Mouse (Mus musculus) right cerebral cortex, postnatal 25 days (tissue): ENCODE measurements around the gene Arvcf.

Experiments used
- DNase-seq: peaks from one replicate; pipeline ENCODE4 v3.0.0; 2022

The Arvcf gene

DNA sequence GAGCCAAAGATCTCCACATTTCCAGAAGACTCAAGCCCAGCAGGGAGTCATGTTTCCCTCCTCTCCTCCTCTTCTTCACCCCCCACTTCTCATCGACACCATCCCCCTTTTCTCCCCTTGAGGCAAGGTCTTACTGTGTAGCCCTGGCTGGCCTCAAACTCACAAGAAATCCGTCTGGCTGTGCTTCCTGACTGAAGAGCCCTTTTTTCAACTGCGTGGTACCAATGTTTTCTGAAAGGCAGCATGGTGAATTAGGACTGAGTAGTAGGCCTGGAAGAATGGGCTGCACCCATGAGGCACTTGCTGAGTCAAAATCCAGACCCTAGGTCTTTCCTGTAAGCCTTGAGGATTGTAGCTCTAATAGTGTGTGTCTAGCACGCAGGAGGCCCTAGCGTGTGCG lies 42.4 kb downstream of the Arvcf start:
- DNase-seq, result no peak

- no peak for DNase-seq
Measured at GRCm38 (mm10) chr16:18391127-18391526, 43.1 kb downstream of the Arvcf start.

DNA sequence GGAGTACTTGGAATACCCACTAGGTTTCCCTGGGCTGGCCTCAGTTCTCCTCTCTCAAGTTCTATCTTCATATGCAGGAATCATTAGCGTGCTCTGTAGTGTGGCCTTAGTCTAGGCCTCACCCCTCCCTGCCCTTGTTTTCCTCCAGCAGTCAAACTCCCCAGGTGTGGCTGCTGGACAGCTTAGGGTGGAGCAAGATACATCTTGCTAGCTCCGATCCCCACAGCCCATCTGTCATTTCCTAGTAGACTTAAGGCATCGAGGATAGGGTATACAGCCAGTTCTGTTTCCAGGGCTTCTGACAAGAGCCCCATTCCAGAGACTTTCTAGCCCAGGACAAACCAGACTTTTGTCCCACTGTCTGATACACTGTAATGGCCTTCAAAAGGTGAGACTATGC lies 43.7 kb downstream of the Arvcf start:
- DNase-seq, result no peak

DNA sequence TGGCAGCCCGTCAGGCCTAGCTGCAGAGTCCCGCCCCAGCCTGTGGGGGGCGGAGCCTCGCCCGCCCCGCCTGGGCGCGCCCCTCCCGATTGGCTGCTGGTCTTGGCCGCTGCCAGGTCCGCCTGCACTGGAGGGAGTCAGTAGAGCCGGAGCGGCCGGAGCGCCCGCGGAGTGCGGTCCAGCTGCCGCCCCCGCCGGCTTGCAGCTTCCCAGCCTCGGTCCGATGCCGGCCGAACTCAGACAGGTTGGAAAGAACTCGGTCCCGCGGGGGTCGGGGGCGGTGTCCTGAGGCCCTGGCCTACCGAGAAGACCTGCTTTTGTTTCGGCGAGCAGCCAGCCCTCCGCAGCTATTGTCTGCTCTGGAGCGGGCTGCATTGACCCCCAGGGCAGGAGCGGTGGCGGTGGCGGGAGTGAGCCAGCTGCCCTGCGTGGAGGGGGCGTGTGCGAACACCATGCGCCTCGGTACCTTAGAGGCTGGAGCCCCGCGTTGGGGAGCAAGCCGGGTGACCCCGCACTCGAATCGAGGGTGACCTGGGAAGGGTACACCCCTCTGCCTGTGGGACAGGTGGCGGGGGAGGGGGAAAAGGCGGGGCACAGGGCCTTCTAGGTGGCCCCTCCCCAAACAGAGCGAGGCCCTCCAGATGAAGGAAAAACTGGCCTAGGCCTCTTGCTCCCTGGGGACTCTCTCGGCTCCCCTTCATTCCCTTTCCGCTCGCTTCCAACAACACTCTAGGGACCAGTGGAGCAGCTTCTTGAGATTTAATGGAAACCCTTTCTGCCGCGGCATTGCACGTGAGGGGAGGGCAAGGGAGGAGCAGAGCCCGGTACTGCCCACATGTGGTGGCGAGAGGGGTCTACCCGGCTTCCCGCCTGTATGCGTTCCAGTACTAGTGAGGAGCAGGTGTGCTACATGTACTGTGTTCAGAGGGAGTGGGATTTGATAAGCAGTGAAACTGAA lies 44.8 kb downstream of the Arvcf start:
- peak; percentile 74 for DNase-seq

- no peak for DNase-seq
Measured at GRCm38 (mm10) chr16:18393595-18393994, 45.6 kb downstream of the Arvcf start.

DNA sequence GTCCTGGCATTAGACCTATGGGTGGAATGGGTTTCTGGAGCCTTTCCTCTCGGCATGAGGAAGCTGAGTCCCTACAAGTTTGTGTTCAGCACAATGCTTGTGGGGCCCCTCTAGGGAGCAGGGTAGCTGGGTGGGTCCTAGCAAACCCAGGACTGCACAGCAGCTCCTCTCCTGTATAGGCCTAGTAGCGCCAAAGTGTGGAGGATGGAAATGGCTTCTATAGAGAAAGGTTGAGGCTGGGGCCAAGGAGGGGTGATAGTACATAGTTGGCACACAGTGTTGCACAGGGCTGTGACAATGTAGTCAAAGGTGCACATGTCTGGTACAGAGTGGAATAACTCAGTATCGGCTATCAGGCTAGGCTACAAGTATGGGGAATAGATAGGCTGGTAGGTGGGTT lies 46.1 kb downstream of the Arvcf start:
- DNase-seq, result no peak

DNA sequence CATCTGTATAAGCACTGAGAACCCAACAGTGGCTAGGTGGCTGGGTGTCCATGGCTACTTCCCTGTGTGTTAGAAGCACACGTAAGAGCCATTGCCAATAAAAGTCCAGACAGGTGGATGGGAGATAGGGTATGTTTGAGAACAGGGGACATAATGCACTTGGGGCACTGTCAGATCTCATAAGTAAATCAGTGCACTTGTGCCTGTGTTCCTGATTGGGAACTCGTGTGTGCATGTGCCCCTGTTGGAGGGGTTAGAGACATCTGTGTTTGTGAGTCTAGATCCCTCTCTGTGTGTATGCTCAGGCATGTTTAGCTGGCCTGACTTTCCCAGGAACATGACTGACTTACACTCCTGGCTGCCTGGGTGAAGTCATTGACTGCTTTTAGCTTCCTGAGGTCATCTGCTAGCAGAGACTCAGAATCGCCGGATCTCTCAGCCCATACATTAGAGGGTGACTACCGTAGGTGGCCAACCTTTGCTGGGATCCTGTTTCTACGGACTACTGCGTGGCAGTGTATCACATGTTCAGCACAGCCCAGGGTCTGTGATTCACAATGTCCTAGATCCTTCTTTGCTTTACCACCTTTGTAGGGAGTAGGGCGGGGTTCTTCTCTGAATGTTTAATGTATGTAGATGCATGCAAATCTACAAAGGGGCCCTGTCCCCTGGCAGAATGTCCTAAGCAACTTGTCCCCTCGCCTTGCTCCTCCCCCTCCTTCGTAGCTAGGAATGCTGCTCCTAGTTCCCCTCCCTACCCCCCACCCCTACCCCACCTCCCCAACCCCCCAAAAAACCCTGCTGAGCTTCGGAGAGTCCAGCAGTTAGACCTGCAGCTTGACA lies 47.0 kb downstream of the Arvcf start:
- no peak for DNase-seq

GRCm38 (mm10) chr16:18395620-18396036 lies 47.6 kb downstream of the Arvcf start:
- no peak for DNase-seq

DNA sequence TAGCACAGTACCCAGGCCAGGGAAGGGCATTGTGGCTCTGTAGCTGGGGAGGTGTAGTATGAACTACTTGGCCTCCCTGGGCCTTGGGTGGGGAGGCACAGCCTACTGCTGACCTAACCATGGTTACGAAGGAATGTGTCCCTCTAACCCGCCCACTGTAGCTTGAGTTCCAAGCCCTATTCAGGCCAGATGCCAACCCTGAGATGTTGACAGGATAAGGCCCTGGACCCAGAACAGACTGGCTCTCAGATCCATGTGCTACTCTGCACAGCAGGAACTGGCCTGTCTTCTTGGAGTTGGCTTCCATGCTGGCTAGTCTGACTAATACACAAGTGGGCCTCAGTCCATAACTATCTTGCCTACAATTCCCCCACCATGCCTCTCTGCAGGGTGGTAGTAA lies 48.2 kb downstream of the Arvcf start:
- no peak for DNase-seq

DNA sequence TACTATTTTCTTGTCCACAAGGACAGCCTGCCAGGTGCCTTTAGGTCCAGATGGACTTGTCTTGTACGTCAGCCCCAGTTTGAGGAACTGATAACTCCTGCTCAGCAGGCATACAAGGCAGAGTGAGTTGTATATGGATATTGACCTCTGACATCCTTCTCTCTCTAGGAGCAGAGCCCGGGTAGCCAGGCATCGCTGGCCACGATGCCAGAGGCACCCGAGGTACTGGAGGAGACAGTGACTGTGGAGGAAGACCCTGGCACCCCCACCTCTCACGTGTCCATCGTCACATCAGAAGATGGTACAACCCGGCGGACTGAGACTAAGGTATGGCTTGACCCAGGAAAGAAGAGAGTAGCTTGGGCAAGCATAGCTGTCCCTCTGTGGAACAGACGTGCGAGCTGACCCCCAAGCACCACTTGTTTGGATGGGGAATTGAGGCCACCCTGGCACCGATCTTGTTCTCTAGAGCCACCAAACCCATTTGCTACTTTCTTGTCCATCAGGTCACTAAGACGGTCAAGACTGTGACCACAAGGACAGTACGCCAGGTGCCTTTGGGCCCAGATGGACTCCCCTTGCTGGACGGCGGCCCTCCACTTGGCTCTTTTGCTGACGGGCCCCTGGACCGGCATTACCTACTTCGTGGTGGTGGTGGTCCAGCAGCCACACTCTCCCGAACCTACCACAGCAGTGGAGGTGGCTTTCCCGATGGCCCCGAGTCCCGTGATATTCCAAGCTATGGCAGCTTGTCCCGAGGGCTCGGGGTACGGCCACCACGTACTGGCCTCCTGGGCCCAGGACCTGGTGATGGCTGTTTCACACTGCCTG lies 49.0 kb downstream of the Arvcf start:
- no peak for DNase-seq

DNA sequence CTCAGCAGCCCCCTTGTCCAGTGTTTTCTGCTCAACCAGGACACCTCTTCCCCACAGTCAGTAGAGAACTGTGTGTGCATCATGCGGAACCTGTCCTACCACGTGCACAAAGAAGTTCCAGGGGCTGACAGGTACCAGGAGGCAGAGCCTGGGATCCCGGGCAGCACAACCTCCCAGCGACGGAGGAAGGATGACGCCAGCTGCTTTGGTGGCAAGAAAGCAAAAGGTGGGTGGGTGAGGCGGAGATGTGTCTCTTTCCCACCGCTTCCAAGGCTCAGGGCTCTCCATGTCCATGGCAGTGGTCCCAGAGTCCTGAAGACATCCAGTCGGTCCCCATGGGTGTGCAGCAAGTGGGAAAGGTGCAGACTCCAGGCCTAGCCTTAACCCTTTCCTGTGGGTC lies 52.0 kb downstream of the Arvcf start:
- no peak for DNase-seq

GRCm38 (mm10) chr16:18400472-18401216 lies 52.7 kb downstream of the Arvcf start:
- no peak for DNase-seq

DNA sequence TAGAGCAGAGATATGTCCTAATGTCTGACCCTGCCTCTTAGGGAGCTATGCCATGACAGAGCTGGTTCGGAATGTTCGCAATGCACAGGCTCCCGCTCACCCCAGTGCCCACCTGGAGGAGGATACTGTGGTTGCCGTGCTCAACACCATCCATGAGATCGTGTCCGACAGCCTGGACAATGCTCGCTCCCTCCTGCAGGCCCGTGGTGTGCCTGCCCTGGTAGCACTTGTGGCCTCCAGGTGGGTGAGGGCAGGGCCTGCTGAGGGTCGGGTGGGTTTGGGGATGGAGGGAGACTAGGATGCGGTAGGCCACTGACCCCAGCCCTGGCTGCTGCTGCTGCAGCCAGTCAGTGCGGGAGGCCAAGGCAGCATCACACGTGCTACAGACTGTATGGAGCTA lies 55.3 kb downstream of the Arvcf start:
- no peak for DNase-seq

DNA sequence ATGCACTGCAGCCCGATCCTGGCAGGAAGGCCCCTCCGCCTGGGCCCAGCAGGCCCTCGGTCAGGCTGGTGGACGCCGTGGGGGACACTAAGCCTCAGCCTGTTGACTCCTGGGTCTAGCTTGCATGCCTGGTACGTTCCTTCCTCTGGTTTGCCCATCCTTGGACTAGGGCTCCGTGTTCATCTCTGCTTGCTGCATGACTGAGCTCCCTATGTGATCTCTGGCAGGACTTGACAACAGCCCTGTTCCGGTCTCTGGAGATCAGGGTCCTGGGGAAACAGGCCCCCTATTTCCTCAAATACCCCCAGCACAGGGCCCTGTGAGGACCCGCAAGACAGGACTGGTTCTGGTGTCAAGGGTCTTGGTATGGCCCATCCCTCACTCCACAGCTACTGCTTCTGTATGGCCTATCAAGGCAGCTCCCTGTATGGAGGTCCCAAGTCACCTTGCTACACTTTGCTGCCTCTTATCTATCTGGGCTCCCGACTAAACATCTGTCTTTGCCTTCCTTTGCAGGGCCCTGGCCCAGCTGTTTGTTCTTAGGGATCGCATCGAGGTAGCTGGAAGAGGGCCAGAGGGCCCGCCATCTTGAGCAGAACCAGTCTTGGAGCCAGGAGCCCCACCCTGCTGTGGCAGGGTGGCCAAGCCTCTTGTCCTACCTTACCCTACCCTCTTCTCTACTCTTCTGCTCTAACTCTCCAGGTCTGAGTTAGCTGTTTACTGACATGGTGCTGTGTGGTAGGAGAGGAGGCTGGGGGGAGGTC lies 57.3 kb downstream of the Arvcf start:
- no peak for DNase-seq

- no peak for DNase-seq
Measured at GRCm38 (mm10) chr16:18405876-18406275, 57.9 kb downstream of the Arvcf start.

DNA sequence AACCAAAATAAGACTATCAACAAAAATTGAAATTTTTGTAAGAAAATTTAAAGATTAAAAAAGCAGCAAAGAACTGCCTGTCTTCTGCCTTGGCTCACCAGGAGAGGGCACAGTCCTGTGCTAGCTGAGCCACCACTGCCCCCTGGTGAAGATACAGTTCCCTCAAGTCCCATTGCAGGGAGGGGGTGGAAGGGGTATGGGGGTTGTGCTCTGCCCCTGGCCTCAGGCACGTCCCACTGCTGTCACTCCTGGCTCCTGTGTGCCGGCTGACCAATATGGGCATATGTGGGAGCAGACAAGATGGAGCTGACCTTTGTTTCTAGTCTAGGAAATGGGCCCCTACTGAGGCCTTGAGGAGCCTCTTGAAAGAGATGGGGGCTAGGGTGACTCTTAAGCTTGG lies 58.3 kb downstream of the Arvcf start:
- DNase-seq, result no peak

DNA sequence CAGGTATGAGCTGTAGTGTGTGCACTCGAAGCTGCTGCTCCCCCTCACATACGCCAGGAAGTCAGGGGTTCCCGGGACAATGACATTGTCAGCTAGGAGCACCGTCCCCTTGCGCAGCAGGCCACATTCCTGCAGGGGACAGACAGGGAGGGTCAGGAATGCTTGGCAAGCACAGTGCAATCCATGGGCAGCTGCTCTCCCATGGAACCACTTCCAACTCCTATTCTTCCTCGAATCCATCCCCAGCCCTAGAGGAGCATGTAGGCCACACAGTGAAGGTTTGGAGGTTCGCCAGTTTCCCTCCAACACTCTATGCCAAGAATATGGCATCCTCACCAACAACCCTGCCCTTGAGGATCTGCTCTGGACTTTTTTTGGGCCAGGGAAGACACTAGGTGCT lies 59.9 kb downstream of the Arvcf start:
- no peak for DNase-seq

DNA sequence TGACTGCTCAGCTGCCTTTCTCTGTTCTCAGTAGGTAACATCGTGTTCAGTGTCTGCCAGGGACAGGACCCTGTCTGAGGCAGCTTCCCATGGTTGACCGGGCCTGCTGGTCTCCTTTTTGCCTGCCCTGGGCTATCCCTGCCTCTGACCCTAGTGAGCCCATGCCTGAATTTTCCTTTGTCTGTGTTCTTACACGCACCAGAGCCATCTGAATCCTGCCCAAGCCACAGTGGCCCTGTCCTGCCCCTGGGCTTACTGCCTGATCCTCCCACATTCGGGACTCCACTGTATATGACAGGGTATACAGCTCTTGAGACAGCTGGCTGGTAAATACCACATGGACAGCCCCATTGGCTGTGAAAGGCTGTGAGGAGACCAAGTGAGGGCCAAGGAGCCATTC lies 61.8 kb downstream of the Arvcf start:
- DNase-seq, result no peak

GRCm38 (mm10) chr16:18410418-18410817 lies 62.4 kb downstream of the Arvcf start:
- no peak for DNase-seq

DNA sequence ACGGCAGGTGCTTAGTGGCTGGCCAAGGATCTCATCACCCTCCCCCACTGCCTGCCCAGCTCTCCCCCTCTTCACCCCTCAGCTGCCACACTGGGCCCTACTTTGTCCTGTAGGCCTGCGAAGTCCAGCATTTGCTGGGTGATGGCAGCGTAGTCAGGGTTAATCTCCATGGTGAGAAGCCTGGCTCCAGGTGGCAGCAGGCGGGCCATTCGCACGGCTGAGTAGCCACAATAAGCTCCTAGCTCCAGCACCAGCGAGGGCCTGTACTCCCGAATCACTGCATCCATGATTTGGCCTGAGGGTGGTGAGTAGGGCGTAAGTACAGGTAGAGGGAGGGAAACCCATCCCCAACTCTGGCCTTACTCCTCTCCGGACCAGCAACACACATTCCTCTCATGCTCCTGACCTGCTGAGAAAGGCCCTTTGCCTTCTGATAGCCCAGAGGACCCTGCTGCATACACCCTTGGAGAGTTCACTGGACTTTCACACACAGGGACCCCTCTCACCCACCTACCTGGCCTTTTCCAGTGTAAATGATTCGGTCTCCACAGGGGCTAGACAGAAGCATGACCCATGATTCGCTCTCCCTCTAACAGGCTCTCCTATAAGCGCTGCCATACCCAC lies 63.2 kb downstream of the Arvcf start:
- no peak for DNase-seq
